Mouse (Mus musculus) hematopoietic stem cell, adult 5-6 weeks (primary cell): ENCODE measurements around the gene Bak1. TPM values are rescaled to one million over a fixed set of nuclear protein-coding genes. Genes with fewer than 3 reads are reported as not detected.
A peak's percentile ranks its signal among the peaks of the same experiment; 100 is the strongest.

Source experiments
- ATAC-seq, 2 experiments: fragments of 125-278 bp in 1 of 2; replicated peaks in 1 of 2; 2 replicates each; pipeline ENCODE4 v1.8.0; 2016 to 2017; ENCODE audit warnings: inconsistent platforms in 2 of 2, mild to moderate bottlenecking in 2 of 2, moderate number of reproducible peaks in 2 of 2, low read depth in 1 of 2, moderate TSS enrichment in 1 of 2; ENCODE audit not compliant: low FRiP score in 2 of 2, poor library complexity in 2 of 2, severe bottlenecking in 2 of 2, insufficient read depth in 1 of 2, low TSS enrichment in 1 of 2
- total RNA-seq: library from RNA; stranded (forward); fragments of 172-1452, 232-1000 nt; gene quantifications from 2 replicates; pipeline ENCODE4 v1.2.3, GENCODE M21; 2017

Gene Bak1
- total RNA-seq, 1 experiment from 2014 or later: 42.1 TPM

GRCm38 (mm10) chr17:27056812-27057516 lies 28.2 kb upstream of the Bak1 start, which contains the start of gene Itpr3:
TSS of gene Itpr3 (plus strand) at chr17:27057304.
- peak in 1 of 2 experiments; percentile 22; a peak in 1 of 4 replicates for ATAC-seq

- ATAC-seq: peak; percentile 78 to 79
Observed at GRCm38 (mm10) chr17:27056170-27056569, 27.4 kb upstream of the Bak1 start.

- peak in 1 of 2 experiments; percentile 33; a peak in 2 of 4 replicates for ATAC-seq
Observed at GRCm38 (mm10) chr17:27051514-27051913, 22.7 kb upstream of the Bak1 start.

- no peak for ATAC-seq
Observed at GRCm38 (mm10) chr17:27050853-27051252, 22.0 kb upstream of the Bak1 start.

- no peak for ATAC-seq
Observed at GRCm38 (mm10) chr17:27048445-27049239, 19.8 kb upstream of the Bak1 start.

- no peak for ATAC-seq
Observed at GRCm38 (mm10) chr17:27047762-27048444, 19.1 kb upstream of the Bak1 start.

GRCm38 (mm10) chr17:27045164-27045563 lies 16.4 kb upstream of the Bak1 start:
- ATAC-seq: no peak

- ATAC-seq: 0 out of 4 replicates have a peak, but pooled peaks of 1 of the 2 experiments have one; percentile 8
Observed at GRCm38 (mm10) chr17:27042840-27043239, 14.0 kb upstream of the Bak1 start.

GRCm38 (mm10) chr17:27041787-27042055 lies 12.9 kb upstream of the Bak1 start:
- no peak for ATAC-seq

- no peak for ATAC-seq
Observed at GRCm38 (mm10) chr17:27041046-27041786, 12.4 kb upstream of the Bak1 start.

GRCm38 (mm10) chr17:27040304-27041045 lies 11.7 kb upstream of the Bak1 start:
- 0 out of 4 replicates have a peak, but pooled peaks of 1 of the 2 experiments have one; percentile 8 for ATAC-seq

- no peak for ATAC-seq
Observed at GRCm38 (mm10) chr17:27039432-27040102, 10.8 kb upstream of the Bak1 start.

GRCm38 (mm10) chr17:27038335-27039050 lies 9.7 kb upstream of the Bak1 start:
- ATAC-seq: no peak

- no peak for ATAC-seq
Observed at GRCm38 (mm10) chr17:27036465-27036864, 7.7 kb upstream of the Bak1 start.

- peak; percentile 35 to 43; a peak in 1 of 4 replicates for ATAC-seq
Observed at GRCm38 (mm10) chr17:27032869-27033268, 4.1 kb upstream of the Bak1 start.

GRCm38 (mm10) chr17:27032328-27032727 lies 3.5 kb upstream of the Bak1 start:
- ATAC-seq: no peak
